Mouse (Mus musculus) liver, adult 2 months (tissue): Measurements from ENCODE around the gene Zc3h8.

ENCODE experiments used
- CTCF ChIP-seq: fragments of 200-500 bp; IDR thresholded peaks from 2 replicates; pipeline ENCODE4 v1.5.1; 2011; ENCODE audit warnings: low read depth, low read length, control low read depth
- POLR2A ChIP-seq: fragments of 200-500 bp; IDR thresholded peaks from 2 replicates; pipeline ENCODE4 v1.6.1; 2011; ENCODE audit warnings: low read length, control low read depth; ENCODE audit not compliant: insufficient read depth; ENCODE audit errors: extremely low read depth

GRCm38 (mm10) chr2:128965505-128966105 is 21.7 kb upstream of the Zc3h8 start:
- TF ChIP-seq CTCF (no peak), POLR2A (no peak)
